Mouse (Mus musculus) limb, embryonic 11.5 days (tissue): ENCODE data around the gene Kank1. TPM values are rescaled to one million over a fixed set of nuclear protein-coding genes. Genes with fewer than 3 reads are reported as not detected.
A peak's percentile ranks its signal among the peaks of the same experiment; 100 is the strongest.

Source experiments
- ATAC-seq: fragments of 200-750 bp; cut with Nextera tagmentation; 2 replicates; pipeline ENCODE4 v1.8.0; 2017; ENCODE audit warnings: low read depth; ENCODE audit not compliant: insufficient number of reproducible peaks, low FRiP score, low TSS enrichment
- DNase-seq: peaks from one replicate; pipeline ENCODE4 v3.0.0-alpha.2; 2015; ENCODE audit warnings: low spot score
- H3K27ac ChIP-seq: fragments of 300-500 bp; sonication (generic); replicated peaks from 2 replicates; pipeline ENCODE4 v1.5.1; 2014; ENCODE audit warnings: low read depth, mild to moderate bottlenecking, low read length
- H3K27me3 ChIP-seq: fragments of 300-500 bp; sonication (generic); 2 replicates; pipeline ENCODE4 v1.6.1; 2014; ENCODE audit warnings: mild to moderate bottlenecking, low read length, mixed read lengths; ENCODE audit not compliant: control insufficient read depth, insufficient read depth
- H3K36me3 ChIP-seq: fragments of 300-500 bp; sonication (generic); 2 replicates; pipeline ENCODE4 v1.6.1; 2014; ENCODE audit warnings: mild to moderate bottlenecking, low read length, moderate library complexity, mixed read lengths; ENCODE audit not compliant: control insufficient read depth, insufficient read depth
- H3K4me1 ChIP-seq: fragments of 300-500 bp; sonication (generic); 2 replicates; pipeline ENCODE4 v1.6.1; 2014; ENCODE audit warnings: low read length, mixed read lengths; ENCODE audit not compliant: control insufficient read depth, insufficient read depth
- H3K4me2 ChIP-seq: fragments of 300-500 bp; sonication (generic); 2 replicates; pipeline ENCODE4 v1.6.1; 2014; ENCODE audit warnings: low read depth, mild to moderate bottlenecking, moderate library complexity; ENCODE audit not compliant: severe bottlenecking
- H3K4me3 ChIP-seq: fragments of 300-500 bp; sonication (generic); 2 replicates; pipeline ENCODE4 v1.5.1; 2014; ENCODE audit warnings: low read depth, low read length
- H3K9ac ChIP-seq: fragments of 300-500 bp; sonication (generic); 2 replicates; pipeline ENCODE4 v1.6.1; 2014; ENCODE audit warnings: mild to moderate bottlenecking, low read length
- H3K9me3 ChIP-seq: fragments of 300-500 bp; sonication (generic); 2 replicates; pipeline ENCODE4 v1.6.1; 2016; ENCODE audit warnings: low read length; ENCODE audit not compliant: control insufficient read depth
- WGBS: fragments of 180-500 bp; shearing (Covaris S2); extraction: QIAGEN DNeasy Blood & Tissue Kit; methylation state at CpG from one replicate; pipeline ENCODE4 v1.1.7; 2014; 5-methylcytosine and 5-hydroxymethylcytosine counted together
- polyA plus RNA-seq: library from polyadenylated mRNA; unstranded; fragments of >200 nt; fragmentation: Nextera tagmentation; extraction: Ambion mirVana; gene quantifications from 2 replicates; pipeline ENCODE4 v1.2.1, GENCODE M21; 2014

Kank1 gene
- polyA plus RNA-seq, 1 experiment from 2014 or later = 41.7 TPM

- H3K9ac ChIP-seq = no peak overlapping the region
- H3K27me3 ChIP-seq = no peaks in the 10 kb centered on the region
- H3K4me1 ChIP-seq = peaks cover 6% of the 10 kb centered on the region; the same call in 1 of the 2 replicates
- 83% methylated on average over 9 of the region's 9 CpGs for WGBS
- H3K9me3 ChIP-seq = no peaks in the 10 kb centered on the region
- H3K27ac ChIP-seq = no peak overlapping the region
- no peak for DNase-seq
- peaks cover 12% of the 10 kb centered on the region for H3K36me3 ChIP-seq
- no peak overlapping the region for H3K4me2 ChIP-seq
- no peak for ATAC-seq
- H3K4me3 ChIP-seq = no peak overlapping the region
Measured at GRCm38 (mm10) chr19:25431431-25431830, 194.7 kb downstream of the Kank1 start.

DNA sequence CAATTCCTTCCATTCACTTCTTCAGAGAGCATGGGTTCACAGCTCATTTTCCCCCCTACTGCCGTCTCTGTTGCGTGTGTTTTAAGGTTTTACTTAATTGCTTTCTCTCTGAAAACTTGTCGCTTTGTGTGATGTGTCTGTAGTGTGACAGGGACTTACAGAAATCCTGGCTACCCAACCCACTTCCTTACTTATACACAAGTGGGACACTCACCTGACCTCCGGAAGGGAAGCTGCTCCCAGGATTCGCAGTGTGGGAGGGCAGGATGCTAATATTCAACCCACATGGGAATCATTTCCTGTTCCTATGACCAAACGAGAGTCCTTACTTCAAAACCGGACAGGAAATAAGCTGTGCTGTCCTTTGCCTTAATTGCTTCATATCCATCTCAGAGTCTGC lies 195.1 kb downstream of the Kank1 start:
- peaks cover 12% of the 10 kb centered on the region for H3K36me3 ChIP-seq
- no peak overlapping the region for H3K4me3 ChIP-seq
- peaks cover 6% of the 10 kb centered on the region; the same call in 1 of the 2 replicates for H3K4me1 ChIP-seq
- ATAC-seq (no peak), DNase-seq (no peak)
- H3K27ac ChIP-seq = no peak overlapping the region
- H3K9me3 ChIP-seq = no peaks in the 10 kb centered on the region
- H3K9ac ChIP-seq = no peak overlapping the region
- 53% methylated on average over 7 of the region's 7 CpGs for WGBS
- no peaks in the 10 kb centered on the region for H3K27me3 ChIP-seq
- no peak overlapping the region for H3K4me2 ChIP-seq

GRCm38 (mm10) chr19:25433169-25433690 lies 196.5 kb downstream of the Kank1 start:
- Histone ChIP-seq H3K27me3 (no peaks in the 10 kb centered on the region), H3K9ac (no peak overlapping the region), H3K4me3 (no peak overlapping the region), H3K36me3 (peaks cover 10% of the 10 kb centered on the region), H3K4me2 (no peak overlapping the region), H3K27ac (no peak overlapping the region), H3K9me3 (no peaks in the 10 kb centered on the region), H3K4me1 (peaks cover 6% of the 10 kb centered on the region; the same call in 1 of the 2 replicates)
- no peak for DNase-seq
- 79% methylated on average over 7 of the region's 7 CpGs for WGBS
- no peak for ATAC-seq

GRCm38 (mm10) chr19:25434345-25434744 lies 197.6 kb downstream of the Kank1 start:
- Histone ChIP-seq H3K9me3 (no peaks in the 10 kb centered on the region), H3K36me3 (peaks cover 8% of the 10 kb centered on the region; the same call in 1 of the 2 replicates), H3K9ac (no peak overlapping the region), H3K27me3 (no peaks in the 10 kb centered on the region), H3K4me2 (no peak overlapping the region), H3K4me1 (peaks cover 6% of the 10 kb centered on the region; the same call in 1 of the 2 replicates), H3K27ac (no peak overlapping the region), H3K4me3 (no peak overlapping the region)
- no peak for ATAC-seq
- no peak for DNase-seq
- 87% methylated on average over 7 of the region's 7 CpGs for WGBS

- ATAC-seq = no peak
- H3K9me3 ChIP-seq = no peaks in the 10 kb centered on the region
- H3K27me3 ChIP-seq = no peaks in the 10 kb centered on the region
- peaks cover 8% of the 10 kb centered on the region; the same call in 1 of the 2 replicates for H3K36me3 ChIP-seq
- 45% methylated on average over 6 of the region's 6 CpGs for WGBS
- H3K4me3 ChIP-seq = no peak overlapping the region
- H3K4me1 ChIP-seq = peaks cover 6% of the 10 kb centered on the region; the same call in 1 of the 2 replicates
- H3K4me2 ChIP-seq = no peak overlapping the region
- DNase-seq = no peak
- no peak overlapping the region for H3K9ac ChIP-seq
- 0 out of 2 replicates have a peak overlapping the region, but pooled peaks have one; percentile 36 for H3K27ac ChIP-seq
Measured at GRCm38 (mm10) chr19:25434795-25435194, 198.0 kb downstream of the Kank1 start.

DNA sequence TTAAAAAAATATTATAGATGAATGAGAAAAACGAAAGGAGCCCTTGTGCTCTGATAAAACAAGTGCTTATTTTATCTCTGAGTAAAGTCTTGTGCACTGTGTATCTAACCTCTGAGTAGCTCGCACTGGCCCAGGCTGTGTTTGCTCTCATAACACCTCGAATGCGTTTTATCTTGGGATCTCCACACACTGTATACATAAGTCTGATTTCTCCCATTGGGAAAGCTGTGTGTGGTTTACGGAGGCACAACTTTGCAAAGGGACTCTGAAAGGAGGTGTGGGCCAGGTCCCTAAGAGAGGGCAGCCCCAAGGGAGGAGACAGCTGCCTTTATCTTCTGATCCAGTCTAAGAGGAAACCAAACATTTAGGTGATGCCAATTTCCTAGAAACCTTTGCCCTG lies 198.6 kb downstream of the Kank1 start:
- Histone ChIP-seq H3K36me3 (peaks cover 8% of the 10 kb centered on the region; the same call in 1 of the 2 replicates), H3K4me1 (peaks cover 6% of the 10 kb centered on the region; the same call in 1 of the 2 replicates), H3K4me2 (no peak overlapping the region), H3K27ac (no peak overlapping the region), H3K9me3 (no peaks in the 10 kb centered on the region), H3K4me3 (no peak overlapping the region), H3K9ac (no peak overlapping the region), H3K27me3 (no peaks in the 10 kb centered on the region)
- 83% methylated on average over 5 of the region's 5 CpGs for WGBS
- no peak for DNase-seq
- no peak for ATAC-seq

GRCm38 (mm10) chr19:25436175-25436574 lies 199.4 kb downstream of the Kank1 start:
- H3K9me3 ChIP-seq = no peaks in the 10 kb centered on the region
- H3K9ac ChIP-seq = no peak overlapping the region
- H3K4me2 ChIP-seq = no peak overlapping the region
- no peak overlapping the region for H3K27ac ChIP-seq
- peaks cover 6% of the 10 kb centered on the region; the same call in 1 of the 2 replicates for H3K4me1 ChIP-seq
- no peak overlapping the region for H3K4me3 ChIP-seq
- WGBS = 81% methylated on average over 4 of the region's 4 CpGs
- DNase-seq = no peak
- H3K36me3 ChIP-seq = peaks cover 2% of the 10 kb centered on the region; the same call in 1 of the 2 replicates
- ATAC-seq = no peak
- no peaks in the 10 kb centered on the region for H3K27me3 ChIP-seq

- H3K4me3 ChIP-seq = no peak overlapping the region
- no peak overlapping the region for H3K4me2 ChIP-seq
- peaks cover 2% of the 10 kb centered on the region; the same call in 1 of the 2 replicates for H3K36me3 ChIP-seq
- H3K9me3 ChIP-seq = no peaks in the 10 kb centered on the region
- H3K27ac ChIP-seq = no peak overlapping the region
- no peak overlapping the region for H3K9ac ChIP-seq
- ATAC-seq (no peak), DNase-seq (no peak)
- H3K4me1 ChIP-seq = peaks cover 6% of the 10 kb centered on the region; the same call in 1 of the 2 replicates
- no peaks in the 10 kb centered on the region for H3K27me3 ChIP-seq
- 90% methylated on average over 20 of the region's 20 CpGs for WGBS
Measured at GRCm38 (mm10) chr19:25436789-25437650, 200.2 kb downstream of the Kank1 start.
